Mouse (Mus musculus): Measurements from ENCODE around the gene Cyp4a32. TPM values are rescaled to one million over a fixed set of nuclear protein-coding genes. Genes with fewer than 3 reads are reported as not detected.
"Not testable (repeated sequence)": the region's sequence is repeated elsewhere in the genome, so short reads cannot be mapped to it uniquely, and the experiment has no call there.

Cyp4a32 gene
- total RNA-seq (2012; rRNA removed) (not detected in 2 replicates), total RNA-seq (2014; rRNA removed) (not detected in 2 replicates), polyA plus RNA-seq (2012; ENCODE audit: insufficient read length, low read depth) (not detected in 2 replicates)

- H3K9me3 ChIP-seq (replicated peaks; ENCODE audit: low read length); in situ Hi-C loops (cut with MboI; ENCODE audit: low pct_ligation_motif_present, low pct_unique_long_range_greater_than_20kb, low sequenced_read_pairs); H3K79me2 ChIP-seq (replicated peaks; ENCODE audit: control insufficient read depth, extremely low read depth, insufficient read depth, poor library complexity, severe bottlenecking); H3K4me3 ChIP-seq (replicated peaks in 1 of 3; ENCODE audit: low read depth in 2 of 3, low read length in 2 of 3, poor library complexity in 1 of 3); H3K36me3 ChIP-seq (replicated peaks in 1 of 2; ENCODE audit: control insufficient read depth in 1 of 2, insufficient read depth in 1 of 2, low read length in 1 of 2); H3K27ac ChIP-seq (ENCODE audit: insufficient read depth, low read depth); dilution Hi-C loops (cut with MboI; ENCODE audit: extremely low pct_ligation_motif_present, extremely low pct_unique_long_range_greater_than_20kb, low sequenced_read_pairs); H3K4me1 ChIP-seq (ENCODE audit: control insufficient read depth in 1 of 2, insufficient read depth in 2 of 2); H3K9ac ChIP-seq (ENCODE audit: insufficient read depth, low read depth); H3K4me2 ChIP-seq (ENCODE audit: insufficient read depth, low read depth, poor library complexity, severe bottlenecking); DNase-seq (ENCODE audit: extremely low read depth): not testable (repeated sequence)
- peaks cover 25% of the 10 kb centered on the region for H3K27me3 ChIP-seq (replicated peaks)
Observed at GRCm38 (mm10) chr4:115600611-115601010, at the start of gene Cyp4a32. Gene Cyp4a32 (plus strand): TSS chr4:115600969.

- peaks cover 21% of the 10 kb centered on the region for H3K27me3 ChIP-seq (replicated peaks)
- H3K36me3 ChIP-seq (replicated peaks in 1 of 2; ENCODE audit: control insufficient read depth in 1 of 2, insufficient read depth in 1 of 2, low read length in 1 of 2) = no peaks in the 10 kb centered on the region
- H3K27ac ChIP-seq (ENCODE audit: insufficient read depth, low read depth) = no peak overlapping the region
- no peak overlapping the region for H3K9ac ChIP-seq (ENCODE audit: insufficient read depth, low read depth)
- no peak overlapping the region for H3K4me3 ChIP-seq (replicated peaks in 1 of 3; ENCODE audit: low read depth in 2 of 3, low read length in 2 of 3, poor library complexity in 1 of 3)
- H3K4me2 ChIP-seq (ENCODE audit: insufficient read depth, low read depth, poor library complexity, severe bottlenecking) = no peak overlapping the region
- no peaks in the 10 kb centered on the region for H3K79me2 ChIP-seq (replicated peaks; ENCODE audit: control insufficient read depth, extremely low read depth, insufficient read depth, poor library complexity, severe bottlenecking)
- dilution Hi-C loops (cut with MboI; ENCODE audit: extremely low pct_ligation_motif_present, extremely low pct_unique_long_range_greater_than_20kb, low sequenced_read_pairs) = no loop called here
- H3K9me3 ChIP-seq (replicated peaks; ENCODE audit: low read length) = no peaks in the 10 kb centered on the region
- no peak for DNase-seq (ENCODE audit: extremely low read depth)
- TF ChIP-seq BHLHE40 (IDR thresholded peaks at IDR 0.05; ENCODE audit: low read depth, low read length) = no peak
- TF ChIP-seq MXI1 (IDR thresholded peaks at IDR 0.05; ENCODE audit: low read depth, low read length) = no peak
- no peak for TF ChIP-seq KAT2A (IDR thresholded peaks at IDR 0.05; ENCODE audit: insufficient replicate concordance, low read length)
- no peak for TF ChIP-seq PAX5 (IDR thresholded peaks at IDR 0.05; ENCODE audit: low read length)
- TF ChIP-seq ZKSCAN1 (IDR thresholded peaks at IDR 0.05; ENCODE audit: borderline replicate concordance, low read depth, low read length) = no peak
- TF ChIP-seq CTCF (conservative IDR thresholded peaks at IDR 0.05 in 1 of 2, IDR thresholded peaks at IDR 0.05 in 1 of 2; ENCODE audit: low read depth in 2 of 2, low read length in 2 of 2) = no peak
- no peak for TF ChIP-seq HCFC1 (IDR thresholded peaks at IDR 0.05; ENCODE audit: low read depth, low read length)
- no peak for TF ChIP-seq ELF1 (IDR thresholded peaks at IDR 0.05; ENCODE audit: low read depth, low read length)
- TF ChIP-seq TCF12 (IDR thresholded peaks at IDR 0.05; ENCODE audit: low read depth, low read length) = no peak
- no peak for TF ChIP-seq RCOR1 (conservative IDR thresholded peaks at IDR 0.05; ENCODE audit: low read depth, low read length)
- no peak for TF ChIP-seq JUN (IDR thresholded peaks at IDR 0.05; ENCODE audit: insufficient read depth, low read depth, low read length)
- TF ChIP-seq POLR2A (IDR thresholded peaks at IDR 0.05; ENCODE audit: low read depth, low read length) = no peak
- no peak for TF ChIP-seq JUND (conservative IDR thresholded peaks at IDR 0.05; ENCODE audit: low read depth, low read length)
- TF ChIP-seq MAZ (IDR thresholded peaks at IDR 0.05; ENCODE audit: low read depth, low read length) = no peak
- no peak for TF ChIP-seq GABPA (IDR thresholded peaks at IDR 0.05; ENCODE audit: insufficient replicate concordance, low read depth, low read length)
- TF ChIP-seq NRF1 (IDR thresholded peaks at IDR 0.05; ENCODE audit: low read depth, low read length) = no peak
- no peak for TF ChIP-seq SIN3A (IDR thresholded peaks at IDR 0.05; ENCODE audit: low read length)
- no peak for TF ChIP-seq TBP (conservative IDR thresholded peaks at IDR 0.05; ENCODE audit: low read depth, low read length)
- no peak for TF ChIP-seq UBTF (IDR thresholded peaks at IDR 0.05; ENCODE audit: low read depth, low read length)
- H3K4me1 ChIP-seq (ENCODE audit: control insufficient read depth in 1 of 2, insufficient read depth in 2 of 2) = no peaks in the 10 kb centered on the region
- in situ Hi-C loops (cut with MboI; ENCODE audit: low pct_ligation_motif_present, low pct_unique_long_range_greater_than_20kb, low sequenced_read_pairs) = no loop called here
Observed at GRCm38 (mm10) chr4:115552726-115553125, 48.0 kb upstream of the Cyp4a32 start.

Data from CH12.LX (cell line).